Mouse (Mus musculus): ENCODE results near the gene Tns3. TPM values are rescaled to one million over a fixed set of nuclear protein-coding genes. Genes with fewer than 3 reads are reported as not detected.
A peak's percentile ranks its signal among the peaks of the same experiment; 100 is the strongest.

Gene Tns3
- polyA plus RNA-seq, 1 experiment = 23.4 TPM

- no peak overlapping the region for H3ac ChIP-seq (ENCODE audit: control insufficient read depth, insufficient read length)
- TF ChIP-seq SRF (IDR thresholded peaks at IDR 0.05; ENCODE audit: control insufficient read depth, insufficient read length, low read depth) (no peak), MYOD1 (IDR thresholded peaks at IDR 0.05; ENCODE audit: control insufficient read depth in 1 of 3, insufficient read length in 2 of 3, low read depth in 2 of 3) (no peak), MYOG (IDR thresholded peaks at IDR 0.05; ENCODE audit: control insufficient read depth in 1 of 3, insufficient read depth in 1 of 3, insufficient read length in 2 of 3, low read depth in 2 of 3) (no peak), TCF12 (IDR thresholded peaks at IDR 0.05; ENCODE audit: insufficient read depth, poor library complexity, severe bottlenecking) (no peak), MAX (IDR thresholded peaks at IDR 0.05; ENCODE audit: low read depth) (no peak), TCF3 (IDR thresholded peaks at IDR 0.05; ENCODE audit: insufficient read length, low read depth) (no peak), REST (IDR thresholded peaks at IDR 0.05; ENCODE audit: insufficient read depth, insufficient read length) (no peak), POLR2AphosphoS2 (IDR thresholded peaks at IDR 0.05; ENCODE audit: insufficient read length, low read depth) (no peak), POLR2A (IDR thresholded peaks at IDR 0.05; ENCODE audit: insufficient read length, low read depth) (no peak), USF1 (IDR thresholded peaks at IDR 0.05; ENCODE audit: low read depth) (no peak), E2F4 (IDR thresholded peaks at IDR 0.05; ENCODE audit: insufficient read depth) (no peak), CEBPB (IDR thresholded peaks at IDR 0.05; ENCODE audit: insufficient read depth, poor library complexity, severe bottlenecking) (no peak)
- no peak overlapping the region for H3K4me2 ChIP-seq (ENCODE audit: low read depth)
- H3K4me3 ChIP-seq = no peak overlapping the region
- no peaks in the 10 kb centered on the region for H3K79me2 ChIP-seq (ENCODE audit: control insufficient read depth, insufficient read depth)
- H3K27me3 ChIP-seq (ENCODE audit: control insufficient read depth, insufficient read depth, insufficient read length) = no peaks in the 10 kb centered on the region
- no peaks in the 10 kb centered on the region for H3K36me3 ChIP-seq (ENCODE audit: control insufficient read depth, insufficient read depth)
Observed at GRCm38 (mm10) chr11:8694096-8694495, 29.8 kb upstream of the Tns3 start.

- peak overlapping the region; percentile 93 for H3K4me2 ChIP-seq (ENCODE audit: low read depth)
- no peak overlapping the region for H3ac ChIP-seq (ENCODE audit: control insufficient read depth, insufficient read length)
- H3K36me3 ChIP-seq (ENCODE audit: control insufficient read depth, insufficient read depth) = no peaks in the 10 kb centered on the region
- H3K27me3 ChIP-seq (ENCODE audit: control insufficient read depth, insufficient read depth, insufficient read length) = no peaks in the 10 kb centered on the region
- H3K79me2 ChIP-seq (ENCODE audit: control insufficient read depth, insufficient read depth) = no peaks in the 10 kb centered on the region
- TF ChIP-seq MYOG (IDR thresholded peaks at IDR 0.05; ENCODE audit: control insufficient read depth in 1 of 3, insufficient read depth in 1 of 3, insufficient read length in 2 of 3, low read depth in 2 of 3) = peak in 1 of 3 experiments; percentile 19
- TF ChIP-seq POLR2A (IDR thresholded peaks at IDR 0.05; ENCODE audit: insufficient read length, low read depth) = peak; percentile 65
- no peak for TF ChIP-seq SRF (IDR thresholded peaks at IDR 0.05; ENCODE audit: control insufficient read depth, insufficient read length, low read depth)
- H3K4me3 ChIP-seq = no peak overlapping the region
Observed at GRCm38 (mm10) chr11:8692536-8693471, 28.5 kb upstream of the Tns3 start.

- Histone ChIP-seq H3K4me3 (no peak overlapping the region), H3K27me3 (ENCODE audit: control insufficient read depth, insufficient read depth, insufficient read length) (no peaks in the 10 kb centered on the region), H3K79me2 (ENCODE audit: control insufficient read depth, insufficient read depth) (no peaks in the 10 kb centered on the region), H3ac (ENCODE audit: control insufficient read depth, insufficient read length) (no peak overlapping the region), H3K36me3 (ENCODE audit: control insufficient read depth, insufficient read depth) (no peaks in the 10 kb centered on the region), H3K4me2 (ENCODE audit: low read depth) (peak overlapping the region; percentile 93)
- TF ChIP-seq TCF3 (IDR thresholded peaks at IDR 0.05; ENCODE audit: insufficient read length, low read depth) = no peak
Observed at GRCm38 (mm10) chr11:8692162-8692535, 27.8 kb upstream of the Tns3 start.

- H3ac ChIP-seq (ENCODE audit: control insufficient read depth, insufficient read length) = no peak overlapping the region
- TF ChIP-seq TCF3 (IDR thresholded peaks at IDR 0.05; ENCODE audit: insufficient read length, low read depth) (peak; percentile 23), MYOG (IDR thresholded peaks at IDR 0.05; ENCODE audit: control insufficient read depth in 1 of 3, insufficient read depth in 1 of 3, insufficient read length in 2 of 3, low read depth in 2 of 3) (peak in 2 of 3 experiments; percentile 81 to 92), TCF12 (IDR thresholded peaks at IDR 0.05; ENCODE audit: insufficient read depth, poor library complexity, severe bottlenecking) (peak; percentile 62), SRF (IDR thresholded peaks at IDR 0.05; ENCODE audit: control insufficient read depth, insufficient read length, low read depth) (no peak), MYOD1 (IDR thresholded peaks at IDR 0.05; ENCODE audit: control insufficient read depth in 1 of 3, insufficient read length in 2 of 3, low read depth in 2 of 3) (peak; percentile 50 to 81 (median 64)), E2F4 (IDR thresholded peaks at IDR 0.05; ENCODE audit: insufficient read depth) (no peak)
- H3K4me3 ChIP-seq = no peak overlapping the region
- no peaks in the 10 kb centered on the region for H3K36me3 ChIP-seq (ENCODE audit: control insufficient read depth, insufficient read depth)
- peak overlapping the region; percentile 93 for H3K4me2 ChIP-seq (ENCODE audit: low read depth)
- H3K79me2 ChIP-seq (ENCODE audit: control insufficient read depth, insufficient read depth) = no peaks in the 10 kb centered on the region
- H3K27me3 ChIP-seq (ENCODE audit: control insufficient read depth, insufficient read depth, insufficient read length) = no peaks in the 10 kb centered on the region
Observed at GRCm38 (mm10) chr11:8691605-8692004, 27.3 kb upstream of the Tns3 start.

- Histone ChIP-seq H3K36me3 (ENCODE audit: control insufficient read depth, insufficient read depth) (no peaks in the 10 kb centered on the region), H3K4me3 (no peak overlapping the region)
- TF ChIP-seq POLR2A (IDR thresholded peaks at IDR 0.05; ENCODE audit: insufficient read length, low read depth) (no peak), TCF12 (IDR thresholded peaks at IDR 0.05; ENCODE audit: insufficient read depth, poor library complexity, severe bottlenecking) (no peak), USF1 (IDR thresholded peaks at IDR 0.05; ENCODE audit: low read depth) (no peak), SRF (IDR thresholded peaks at IDR 0.05; ENCODE audit: control insufficient read depth, insufficient read length, low read depth) (no peak), POLR2AphosphoS2 (IDR thresholded peaks at IDR 0.05; ENCODE audit: insufficient read length, low read depth) (no peak), MAX (IDR thresholded peaks at IDR 0.05; ENCODE audit: low read depth) (no peak), MYOG (IDR thresholded peaks at IDR 0.05; ENCODE audit: control insufficient read depth in 1 of 3, insufficient read depth in 1 of 3, insufficient read length in 2 of 3, low read depth in 2 of 3) (peak in 2 of 3 experiments; percentile 49 to 81), TCF3 (IDR thresholded peaks at IDR 0.05; ENCODE audit: insufficient read length, low read depth) (peak; percentile 25), MYOD1 (IDR thresholded peaks at IDR 0.05; ENCODE audit: control insufficient read depth in 1 of 3, insufficient read length in 2 of 3, low read depth in 2 of 3) (peak in 2 of 3 experiments; percentile 45 to 56), E2F4 (IDR thresholded peaks at IDR 0.05; ENCODE audit: insufficient read depth) (no peak), REST (IDR thresholded peaks at IDR 0.05; ENCODE audit: insufficient read depth, insufficient read length) (no peak), CEBPB (IDR thresholded peaks at IDR 0.05; ENCODE audit: insufficient read depth, poor library complexity, severe bottlenecking) (no peak)
Observed at GRCm38 (mm10) chr11:8690633-8691032, 26.3 kb upstream of the Tns3 start.

More at GRCm38 (mm10) chr11:8690633-8691032, 26.3 kb upstream of the Tns3 start:
- H3ac ChIP-seq (ENCODE audit: control insufficient read depth, insufficient read length) = no peak overlapping the region
- H3K4me2 ChIP-seq (ENCODE audit: low read depth) = no peak overlapping the region
- H3K27me3 ChIP-seq (ENCODE audit: control insufficient read depth, insufficient read depth, insufficient read length) = no peaks in the 10 kb centered on the region
- no peaks in the 10 kb centered on the region for H3K79me2 ChIP-seq (ENCODE audit: control insufficient read depth, insufficient read depth)
